ENCODE assay signal across 19 mouse cellular contexts in genomic region chr9:110738054-110738453, GRCm38 (mm10). TPM values are rescaled to one million over a fixed set of nuclear protein-coding genes. Genes with fewer than 3 reads are reported as not detected.
DNase-seq lines count a peak whose midpoint lies in the region; ATAC-seq and TF ChIP-seq lines count a peak whose summit lies in the region.
"Had no signal": no experiment of that assay in that cellular context is flagged by ENCODE, and none has a peak within 500 bp of the region (broad histone marks: within the 10 kb centered on the region; RNA-seq: fewer than 3 reads in every experiment).

No protein-coding gene starts in this region.

- DNase-seq in gastrocnemius, adult 2 months: no peak
- DNase-seq in gastrocnemius, adult 8-10 months (ENCODE audit: low spot score in 2 of 2): no peak
- DNase-seq in layer of hippocampus, adult 2 months (ENCODE audit: low spot score in 2 of 2): no peak
- DNase-seq in layer of hippocampus, postnatal 36 days: no peak
- DNase-seq in 416B (ENCODE audit: low read depth): peak; percentile 21
- DNase-seq in ZHBTc4 (ENCODE audit: low read depth, low spot score): peak; percentile 68
- no peak for DNase-seq in urinary bladder, postnatal 36 days (ENCODE audit: low spot score in 2 of 2)
- DNase-seq in hindbrain, embryonic 11.5 days (ENCODE audit: low spot score): no peak
- DNase-seq: cerebellum, adult 8-10 months; embryo, embryonic 11 days; right cerebral cortex, adult 18-20 months had no signal

- no peaks in the 10 kb centered on the region; the same call in none of the 2 replicates for H3K4me1 ChIP-seq in hindbrain, embryonic 11.5 days (replicated peaks; ENCODE audit: control insufficient read depth, insufficient read depth, low read length)

- peak; percentile 26; the same call in 1 of the 2 replicates for TF ChIP-seq CTCF in gastrocnemius, adult 2 months (IDR thresholded peaks at IDR 0.05)
- peak; percentile 58 for TF ChIP-seq CTCF in layer of hippocampus, adult 2 months (conservative IDR thresholded peaks at IDR 0.05)

- no peaks in the 10 kb centered on the region for H3K36me3 ChIP-seq in hindbrain, embryonic 11.5 days (ENCODE audit: control insufficient read depth, insufficient read depth, low read length)
- H3K36me3 ChIP-seq: heart, embryonic 15.5 days; neural tube, embryonic 15.5 days had no signal

- H3K27me3 ChIP-seq in hindbrain, embryonic 11.5 days (ENCODE audit: control insufficient read depth, insufficient read depth, low read length): no peaks in the 10 kb centered on the region

- intact Hi-C loops in gastrocnemius, adult 2 months (cut with DNase I): no loop called here

- no peaks in the 10 kb centered on the region for H3K9me3 ChIP-seq in hindbrain, embryonic 11.5 days (ENCODE audit: control insufficient read depth, low read length)
- H3K9me3 ChIP-seq: heart, embryonic 15.5 days; neural tube, embryonic 15.5 days had no signal

- H3K4me3 ChIP-seq in gastrocnemius, adult 2 months: no peak overlapping the region
- H3K4me3 ChIP-seq in layer of hippocampus, adult 2 months: no peak overlapping the region
- no peak overlapping the region for H3K4me3 ChIP-seq in hindbrain, embryonic 11.5 days (ENCODE audit: low read depth, low read length)
- H3K4me3 ChIP-seq: heart, embryonic 15.5 days; neural tube, embryonic 15.5 days had no signal

- H3K4me2 ChIP-seq in hindbrain, embryonic 11.5 days (replicated peaks; ENCODE audit: low read depth, low read length): no peak overlapping the region
- H3K4me2 ChIP-seq: heart, embryonic 15.5 days; neural tube, embryonic 15.5 days had no signal

- no peak overlapping the region for H3K9ac ChIP-seq in hindbrain, embryonic 11.5 days (ENCODE audit: low read depth, low read length)
- H3K9ac ChIP-seq: heart, embryonic 15.5 days; neural tube, embryonic 15.5 days had no signal

- ATAC-seq in hindbrain, embryonic 11.5 days (ENCODE audit: low FRiP score): no peak
- ATAC-seq: hindbrain, embryonic 16.5 days had no signal

- WGBS in hindbrain, embryonic 11.5 days: 18% methylated on average over 1 of the region's 1 CpGs

- no peak overlapping the region for H3K27ac ChIP-seq in gastrocnemius, adult 2 months
- no peak overlapping the region for H3K27ac ChIP-seq in layer of hippocampus, adult 2 months
- H3K27ac ChIP-seq in hindbrain, embryonic 11.5 days (ENCODE audit: low read depth, low read length): no peak overlapping the region
- H3K27ac ChIP-seq: heart, embryonic 15.5 days; neural tube, embryonic 15.5 days had no signal

RNA-seq across cellular contexts. Expression of gene Myl3, which starts 3.6 kb away (rescaled TPM):
- 1,000 to 10,000 TPM in 1 of 2 experiments, 100 to 1,000 TPM in 1; 528 to 1,790 TPM for total RNA-seq in gastrocnemius, adult 2 months (2021)
- 100 to 1,000 TPM; 644 to 855 (median 660) TPM for total RNA-seq in gastrocnemius, adult 8-10 months (2022)
- total RNA-seq in layer of hippocampus, adult 2 months (2021): not detected
- not detected for total RNA-seq in layer of hippocampus, postnatal 36 days (2021)
- polyA plus RNA-seq in hindbrain, embryonic 11.5 days (2014; fragmentation: Nextera tagmentation; extraction: Ambion mirVana): 0.42 and 0.73 TPM in 2 replicates
- total RNA-seq: megakaryocyte progenitor cell, adult 5-6 weeks had no signal
- polyA plus RNA-seq: C2C12; urinary bladder, adult 2 months had no signal

RNA-seq across cellular contexts. Expression of gene Pth1r, which starts 8.9 kb away (rescaled TPM):
- 1 to 10 TPM in 1 of 2 experiments, under 1 TPM in 1; 0.99 to 1.3 TPM for total RNA-seq in gastrocnemius, adult 2 months (2021)
- 1 to 10 TPM in 2 of 4 experiments, under 1 TPM in 2; 0.44 to 1.4 (median 1.0) TPM for total RNA-seq in gastrocnemius, adult 8-10 months (2022)
- 1 to 10 TPM; 4.4 to 5.0 TPM for total RNA-seq in layer of hippocampus, adult 2 months (2021)
- 1 to 10 TPM; 4.3 to 4.8 TPM for total RNA-seq in layer of hippocampus, postnatal 36 days (2021)
- 21.9 and 23.9 TPM in 2 replicates for polyA plus RNA-seq in hindbrain, embryonic 11.5 days (2014; fragmentation: Nextera tagmentation; extraction: Ambion mirVana)

RNA-seq across cellular contexts. Expression of gene Prss42, which starts 59.9 kb away (rescaled TPM):
- not detected for total RNA-seq in gastrocnemius, adult 2 months (2021)
- not detected for total RNA-seq in gastrocnemius, adult 8-10 months (2022)
- not detected for total RNA-seq in layer of hippocampus, adult 2 months (2021)
- total RNA-seq in layer of hippocampus, postnatal 36 days (2021): not detected
- polyA plus RNA-seq in hindbrain, embryonic 11.5 days (2014; fragmentation: Nextera tagmentation; extraction: Ambion mirVana): not detected in 2 replicates
- total RNA-seq: megakaryocyte progenitor cell, adult 5-6 weeks had no signal
- polyA plus RNA-seq: C2C12; frontal cortex, adult 2 months; hindbrain, embryonic 16.5 days; liver, embryonic 16.5 days; neural tube, embryonic 15.5 days; urinary bladder, adult 2 months had no signal

Comparison
In these comparisons a context has a peak if more than half of its experiments do, and no peak if none do; other contexts are left out.
1. DNase-seq: peak in 416B (single experiment) and ZHBTc4 (single experiment); none in gastrocnemius, adult 2 months (single experiment), gastrocnemius, adult 8-10 months (0 of 2), layer of hippocampus, adult 2 months (0 of 2), layer of hippocampus, postnatal 36 days (0 of 2), urinary bladder, postnatal 36 days (0 of 2) and hindbrain, embryonic 11.5 days (single experiment).
2. RNA of gene Myl3, which starts 3.6 kb away (total RNA-seq): 528 to 1,790 TPM in gastrocnemius, adult 2 months and 644 to 855 TPM in gastrocnemius, adult 8-10 months; not detected in layer of hippocampus, adult 2 months and not detected in layer of hippocampus, postnatal 36 days; every median in the first group is over 100 times any median in the second.